Mouse (Mus musculus): ENCODE results near the gene Rpgrip1. TPM values are rescaled to one million over a fixed set of nuclear protein-coding genes. Genes with fewer than 3 reads are reported as not detected.

Rpgrip1 gene
- polyA plus RNA-seq (2017; shearing (Covaris generic)) = 5.3 TPM

DNA sequence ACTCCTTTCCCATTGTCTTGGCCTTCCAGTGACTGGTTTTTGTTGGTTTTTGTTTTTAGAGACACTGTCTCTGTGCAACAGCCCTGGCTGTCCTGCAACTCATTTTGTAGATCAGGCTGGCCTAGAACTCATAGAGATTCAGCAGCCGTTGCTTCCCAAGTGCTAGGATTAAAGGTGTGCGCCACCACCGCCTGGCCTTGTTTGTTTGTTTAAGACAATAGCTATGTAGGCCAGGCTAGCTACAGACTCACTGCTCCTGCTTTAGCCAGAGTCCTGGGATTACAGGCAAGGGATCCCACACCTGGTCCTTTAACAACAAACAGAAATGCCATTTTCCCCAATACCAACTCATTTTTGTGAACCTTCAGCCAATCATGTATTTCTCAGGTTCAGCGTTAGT is at the start of gene Rpgrip1:
Gene Rpgrip1, plus strand, starts transcription at position 359 of the 400 bp plus-strand sequence.

DNA sequence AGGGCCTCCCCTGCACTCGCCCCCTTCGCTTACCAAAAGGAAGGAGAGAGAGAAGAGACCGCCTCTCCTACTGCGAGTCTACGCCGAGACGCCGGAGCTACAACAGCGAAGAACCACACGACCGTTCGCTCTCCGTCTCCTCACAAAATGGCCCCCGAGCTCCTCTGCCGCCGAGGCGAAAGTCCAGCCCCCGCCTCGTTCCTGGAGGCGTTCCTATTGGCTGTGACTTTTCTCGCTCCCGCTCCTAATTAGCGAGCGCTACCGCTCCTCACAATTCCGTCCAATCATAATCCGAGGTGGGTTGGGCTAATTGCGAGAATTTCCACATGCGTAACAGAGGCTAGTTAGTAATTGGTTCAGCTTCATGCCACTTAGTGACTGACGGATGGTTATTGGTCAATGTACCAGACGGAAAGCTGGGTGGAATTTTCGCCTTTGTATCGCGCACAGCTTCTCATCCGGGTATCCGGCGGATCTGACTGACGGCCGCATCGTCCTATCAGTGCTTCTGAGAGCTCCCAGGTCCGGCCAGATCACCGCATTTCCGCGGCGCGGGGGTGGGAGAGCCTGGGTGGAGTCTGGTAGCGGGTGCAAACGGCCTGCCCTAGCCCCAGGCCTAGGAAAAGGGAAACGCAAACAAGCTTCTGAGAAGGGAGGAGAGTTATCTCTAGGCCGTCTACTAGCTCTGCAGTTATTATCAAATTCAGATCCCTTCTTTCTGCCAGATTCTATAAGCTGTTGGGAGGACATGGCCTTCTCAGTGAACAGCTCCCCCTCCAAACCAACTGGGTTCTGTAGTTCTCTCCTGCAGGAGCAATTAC is 6.4 kb upstream of the Rpgrip1 start, which contains the start of gene Hnrnpc:
Gene Hnrnpc, minus strand, starts transcription at position 173 of the 821 bp plus-strand sequence.

DNA sequence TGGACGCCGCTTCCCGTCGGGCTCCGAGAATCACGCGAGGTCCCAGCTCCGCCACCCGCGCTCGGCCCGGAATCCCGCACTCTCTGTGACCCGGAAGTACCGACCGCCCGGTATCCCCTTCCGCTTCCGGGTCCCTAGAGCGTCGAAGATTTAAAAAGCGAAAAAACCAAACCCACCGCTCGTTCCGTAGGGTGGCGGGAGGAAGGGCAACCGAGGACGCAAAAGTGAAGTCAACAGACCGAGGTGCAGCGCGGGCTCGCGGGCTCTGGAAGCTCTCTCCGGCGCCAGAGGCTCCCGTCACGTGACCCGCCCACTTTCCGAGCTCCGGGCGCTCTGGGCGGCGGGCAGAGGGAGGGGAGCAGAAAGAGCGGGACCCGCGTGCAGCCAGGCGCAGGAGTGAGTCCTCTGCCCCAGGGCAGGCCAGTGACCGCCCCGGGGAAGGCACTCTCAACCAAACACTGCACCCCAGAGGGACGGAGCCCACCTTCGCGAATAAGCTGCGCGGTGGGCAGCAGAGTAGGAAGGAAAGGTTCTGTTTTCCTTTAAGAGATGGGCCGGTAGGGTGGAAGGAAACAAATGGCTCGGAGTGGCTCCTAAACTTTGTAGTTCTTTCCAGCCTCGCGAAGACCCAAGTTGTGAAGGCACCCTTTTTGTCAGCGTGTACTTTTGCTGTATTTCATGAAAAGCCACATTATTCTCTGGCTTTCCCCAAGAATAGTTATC is 86.8 kb downstream of the Rpgrip1 start, which contains the start of gene Supt16:
Gene Supt16, minus strand, starts transcription at position 261 of the 723 bp plus-strand sequence.

Other genes with a start within 250 kb of the Rpgrip1 start
- 50.9 TPM for gene Mettl17, start 225.9 kb upstream of the Rpgrip1 start, polyA plus RNA-seq (2017; shearing (Covaris generic))
- 0.29 TPM for gene Slc39a2, start 217.8 kb upstream of the Rpgrip1 start, polyA plus RNA-seq (2017; shearing (Covaris generic))
- gene Ndrg2, start 196.5 kb upstream of the Rpgrip1 start, polyA plus RNA-seq (2017; shearing (Covaris generic)) = 29.5 TPM
- gene Tppp2, start 192.3 kb upstream of the Rpgrip1 start, polyA plus RNA-seq (2017; shearing (Covaris generic)) = not detected
- gene Rnase13, start 187.9 kb upstream of the Rpgrip1 start, polyA plus RNA-seq (2017; shearing (Covaris generic)) = not detected
- 0.21 TPM for gene Arhgef40, start 126.0 kb upstream of the Rpgrip1 start, polyA plus RNA-seq (2017; shearing (Covaris generic))
- not detected for gene Tmem253, start 95.0 kb upstream of the Rpgrip1 start, polyA plus RNA-seq (2017; shearing (Covaris generic))
- 16.4 TPM for gene Zfp219, start 90.0 kb upstream of the Rpgrip1 start, polyA plus RNA-seq (2017; shearing (Covaris generic))
- gene Olfr221, start 68.2 kb upstream of the Rpgrip1 start, polyA plus RNA-seq (2017; shearing (Covaris generic)) = not detected
- 468 TPM for gene Hnrnpc, start 6.7 kb upstream of the Rpgrip1 start, polyA plus RNA-seq (2017; shearing (Covaris generic))
- gene Supt16, start 86.7 kb downstream of the Rpgrip1 start, polyA plus RNA-seq (2017; shearing (Covaris generic)) = 17.0 TPM
- 42.7 TPM for gene Chd8, start 147.1 kb downstream of the Rpgrip1 start, polyA plus RNA-seq (2017; shearing (Covaris generic))
- gene Tox4, start 168.4 kb downstream of the Rpgrip1 start, polyA plus RNA-seq (2017; shearing (Covaris generic)) = 128 TPM
- 19.6 TPM for gene Rab2b, start 168.8 kb downstream of the Rpgrip1 start, polyA plus RNA-seq (2017; shearing (Covaris generic))
- 62.6 TPM for gene Mettl3, start 194.4 kb downstream of the Rpgrip1 start, polyA plus RNA-seq (2017; shearing (Covaris generic))
- 0.97 TPM for gene Sall2, start 218.1 kb downstream of the Rpgrip1 start, polyA plus RNA-seq (2017; shearing (Covaris generic))
- gene Olfr1513, start 245.7 kb downstream of the Rpgrip1 start, polyA plus RNA-seq (2017; shearing (Covaris generic)) = not detected